Mouse (Mus musculus) G1E (cell line): ENCODE data around the gene Cebpe. TPM values are rescaled to one million over a fixed set of nuclear protein-coding genes. Genes with fewer than 3 reads are reported as not detected.

Source experiments
- ATAC-seq: 2 replicates; pipeline ENCODE4 v1.8.0; 2016; ENCODE audit warnings: mild to moderate bottlenecking; ENCODE audit not compliant: insufficient number of reproducible peaks, poor library complexity, low FRiP score, severe bottlenecking; ENCODE audit errors: extremely low read depth
- DNase-seq: peaks from one replicate; pipeline ENCODE4 v3.0.0; 2012; ENCODE audit warnings: low spot score
- H3K27me3 ChIP-seq: 2 replicates; pipeline ENCODE4 v1.6.1; 2012; ENCODE audit warnings: mild to moderate bottlenecking, low read length, inconsistent platforms; ENCODE audit not compliant: insufficient read depth
- H3K36me3 ChIP-seq: replicated peaks from 2 replicates; pipeline ENCODE3; 2012; ENCODE audit warnings: mild to moderate bottlenecking, inconsistent platforms
- H3K4me1 ChIP-seq: 2 replicates; pipeline ENCODE4 v1.6.1; 2012; ENCODE audit warnings: low read depth, low read length, inconsistent platforms, mixed read lengths; ENCODE audit not compliant: insufficient read depth
- H3K4me3 ChIP-seq: 2 replicates; pipeline ENCODE4 v1.5.1; 2012; ENCODE audit warnings: low read depth, mild to moderate bottlenecking, inconsistent platforms, low read length, moderate library complexity, mixed read lengths
- H3K9me3 ChIP-seq: replicated peaks from 2 replicates; pipeline ENCODE4 v1.6.1; 2012; ENCODE audit warnings: inconsistent platforms
- CTCF ChIP-seq: IDR thresholded peaks from 2 replicates; pipeline ENCODE4 v1.5.1; 2012; ENCODE audit warnings: low read depth, low read length, inconsistent platforms, mixed read lengths
- GATA1 ChIP-seq: IDR thresholded peaks from 2 replicates; pipeline ENCODE4 v1.6.1; 2012; ENCODE audit warnings: borderline replicate concordance, low read length, inconsistent platforms, mixed read lengths
- GATA2 ChIP-seq: IDR thresholded peaks from 2 replicates; pipeline ENCODE4 v1.6.1; 2012; ENCODE audit warnings: low read depth, low read length, inconsistent platforms, borderline replicate concordance
- POLR2AphosphoS5 ChIP-seq: IDR thresholded peaks from 2 replicates; pipeline ENCODE4 v1.6.1; 2012; ENCODE audit warnings: low read depth, low read length, inconsistent platforms; ENCODE audit not compliant: insufficient replicate concordance
- TAL1 ChIP-seq: conservative IDR thresholded peaks from 2 replicates; pipeline ENCODE4 v1.6.1; 2012; ENCODE audit warnings: low read depth, low read length, inconsistent platforms, mixed read lengths
- polyA plus RNA-seq: library from polyadenylated mRNA; stranded (reverse); fragments of >175 nt; gene quantifications from 2 replicates; pipeline ENCODE4 v1.2.3, GENCODE M21; 2012
- total RNA-seq, 2 experiments: library from RNA; stranded (forward) in 1 of 2; stranded (reverse) in 1 of 2; fragments of 200-1000 nt in 1 of 2; fragments of >200 nt in 1 of 2; fragmentation: Nextera tagmentation in 1 of 2; gene quantifications; 2 replicates each; pipeline ENCODE4 v1.2.3; 2014 to 2017

Gene Cebpe
- total and polyA plus RNA-seq, 3 experiments: 0.16 to 11.1 (median 0.90) TPM

GRCm38 (mm10) chr14:54714121-54714520 lies 2.1 kb upstream of the Cebpe start:
- TF ChIP-seq GATA1 (no peak), CTCF (peak; percentile 79), POLR2AphosphoS5 (no peak), GATA2 (no peak), TAL1 (no peak)
- DNase-seq (peak; percentile 25), ATAC-seq (peak; percentile 37; the same call in 1 of the 2 replicates)
- peaks cover 23% of the 10 kb centered on the region for H3K27me3 ChIP-seq
- peak overlapping the region; percentile 67 for H3K4me3 ChIP-seq
- no peaks in the 10 kb centered on the region for H3K36me3 ChIP-seq
- peaks cover 70% of the 10 kb centered on the region for H3K4me1 ChIP-seq
- no peaks in the 10 kb centered on the region for H3K9me3 ChIP-seq

- H3K4me1 ChIP-seq: peaks cover 83% of the 10 kb centered on the region
- H3K9me3 ChIP-seq: no peaks in the 10 kb centered on the region
- DNase-seq: no peak
- no peaks in the 10 kb centered on the region for H3K36me3 ChIP-seq
- peak overlapping the region; percentile 44; the same call in 1 of the 2 replicates for H3K4me3 ChIP-seq
- no peak for ATAC-seq
- peaks cover 28% of the 10 kb centered on the region for H3K27me3 ChIP-seq
- no peak for TF ChIP-seq GATA2
- no peak for TF ChIP-seq GATA1
- TF ChIP-seq CTCF: no peak
- TF ChIP-seq TAL1: no peak
- TF ChIP-seq POLR2AphosphoS5: no peak
Observed at GRCm38 (mm10) chr14:54712861-54713260, 887 bp upstream of the Cebpe start.

- Histone ChIP-seq H3K4me1 (peaks cover 95% of the 10 kb centered on the region), H3K9me3 (no peaks in the 10 kb centered on the region), H3K36me3 (no peaks in the 10 kb centered on the region), H3K27me3 (peaks cover 33% of the 10 kb centered on the region), H3K4me3 (no peak overlapping the region; the same call in 1 of the 2 replicates)
- ATAC-seq (no peak), DNase-seq (no peak)
- TF ChIP-seq GATA2: no peak
- no peak for TF ChIP-seq POLR2AphosphoS5
- TF ChIP-seq GATA1: no peak
- no peak for TF ChIP-seq CTCF
- TF ChIP-seq TAL1: no peak
Observed at GRCm38 (mm10) chr14:54709054-54709453, 2.9 kb downstream of the Cebpe start.

- no peaks in the 10 kb centered on the region for H3K36me3 ChIP-seq
- no peaks in the 10 kb centered on the region for H3K9me3 ChIP-seq
- peak overlapping the region; percentile 62; the same call in 1 of the 2 replicates for H3K4me3 ChIP-seq
- H3K27me3 ChIP-seq: peaks cover 38% of the 10 kb centered on the region
- TF ChIP-seq GATA2 (no peak), POLR2AphosphoS5 (no peak), GATA1 (no peak), TAL1 (no peak), CTCF (no peak)
- no peak for ATAC-seq
- H3K4me1 ChIP-seq: peaks cover 93% of the 10 kb centered on the region
- peak; percentile 26 for DNase-seq
Observed at GRCm38 (mm10) chr14:54706589-54707320, 5.2 kb downstream of the Cebpe start.

- peak; percentile 87 for DNase-seq
- peak; percentile 99 for TF ChIP-seq TAL1
- TF ChIP-seq POLR2AphosphoS5: no peak
Observed at GRCm38 (mm10) chr14:54705844-54706243, 6.1 kb downstream of the Cebpe start.

GRCm38 (mm10) chr14:54703207-54703606 lies 8.8 kb downstream of the Cebpe start:
- no peak for DNase-seq
- Histone ChIP-seq H3K4me3 (peak overlapping the region; percentile 40; the same call in 1 of the 2 replicates), H3K9me3 (no peaks in the 10 kb centered on the region), H3K4me1 (peaks cover 81% of the 10 kb centered on the region), H3K27me3 (peaks cover 23% of the 10 kb centered on the region), H3K36me3 (no peaks in the 10 kb centered on the region)
- ATAC-seq: no peak
- TF ChIP-seq GATA2: no peak
- TF ChIP-seq TAL1: no peak
- no peak for TF ChIP-seq POLR2AphosphoS5
- no peak for TF ChIP-seq CTCF
- TF ChIP-seq GATA1: no peak

More at GRCm38 (mm10) chr14:54705844-54706243, 6.1 kb downstream of the Cebpe start:
- Histone ChIP-seq H3K27me3 (peaks cover 30% of the 10 kb centered on the region), H3K4me1 (peaks cover 89% of the 10 kb centered on the region), H3K9me3 (no peaks in the 10 kb centered on the region), H3K4me3 (peak overlapping the region; percentile 31; the same call in 1 of the 2 replicates), H3K36me3 (no peaks in the 10 kb centered on the region)
- ATAC-seq: peak; percentile 96

GRCm38 (mm10) chr14:54701298-54701697 lies 10.7 kb downstream of the Cebpe start:
- Histone ChIP-seq H3K27me3 (peaks cover 26% of the 10 kb centered on the region), H3K4me3 (no peak overlapping the region), H3K36me3 (no peaks in the 10 kb centered on the region), H3K9me3 (no peaks in the 10 kb centered on the region), H3K4me1 (peaks cover 71% of the 10 kb centered on the region)
- ATAC-seq (no peak), DNase-seq (peak; percentile 59)
- TF ChIP-seq CTCF (peak; percentile 89), GATA2 (no peak)
